Mouse (Mus musculus) embryonic facial prominence, embryonic 13.5 days (tissue): ENCODE measurements at regions not wholly inside any gene's neighbourhood (a gene's known extent, or its start where the extent isn't known, plus 50 kb on each side); places are given as distances from the start of the nearest gene placed in this dataset.

Experiments used
- ATAC-seq: fragments of 200-750 bp; cut with Nextera tagmentation; 2 replicates; pipeline ENCODE4 v1.8.0; 2017; ENCODE audit warnings: low read depth; ENCODE audit not compliant: insufficient number of reproducible peaks, insufficient read depth, low FRiP score, low TSS enrichment
- H3K27ac ChIP-seq: fragments of 300-500 bp; sonication (generic); 2 replicates; pipeline ENCODE4 v1.5.1; 2015; ENCODE audit warnings: moderate library complexity, mild to moderate bottlenecking, inconsistent platforms
- H3K27me3 ChIP-seq: fragments of 300-500 bp; sonication (generic); 2 replicates; pipeline ENCODE4 v1.6.1; 2015; ENCODE audit warnings: mild to moderate bottlenecking, inconsistent platforms
- H3K36me3 ChIP-seq: fragments of 300-500 bp; sonication (generic); 2 replicates; pipeline ENCODE4 v1.6.1; 2015; ENCODE audit warnings: mild to moderate bottlenecking, inconsistent platforms
- H3K4me1 ChIP-seq: fragments of 300-500 bp; sonication (generic); 2 replicates; pipeline ENCODE4 v1.6.1; 2015; ENCODE audit warnings: inconsistent platforms
- H3K4me2 ChIP-seq: fragments of 300-500 bp; sonication (generic); 2 replicates; pipeline ENCODE4 v1.6.1; 2015; ENCODE audit warnings: moderate library complexity, mild to moderate bottlenecking, inconsistent platforms
- H3K4me3 ChIP-seq: fragments of 300-500 bp; sonication (generic); 2 replicates; pipeline ENCODE4 v1.5.1; 2015; ENCODE audit warnings: mild to moderate bottlenecking, inconsistent platforms
- H3K9ac ChIP-seq: fragments of 300-500 bp; sonication (generic); 2 replicates; pipeline ENCODE4 v1.6.1; 2015; ENCODE audit warnings: mild to moderate bottlenecking, inconsistent platforms
- H3K9me3 ChIP-seq: fragments of 300-500 bp; sonication (generic); 2 replicates; pipeline ENCODE4 v1.6.1; 2016; ENCODE audit warnings: inconsistent platforms
- WGBS: fragments of 180-500 bp; shearing (Covaris S2); methylation state at CpG from one replicate; pipeline ENCODE4 v1.1.7; 2015; ENCODE audit warnings: mixed read lengths; 5-methylcytosine and 5-hydroxymethylcytosine counted together

GRCm38 (mm10) chr6:27029008-27029407 is 1106.0 kb downstream of the Grm8 start:
- Histone ChIP-seq H3K27me3 (no peaks in the 10 kb centered on the region), H3K4me1 (no peaks in the 10 kb centered on the region), H3K9ac (no peak overlapping the region), H3K4me3 (no peak overlapping the region), H3K36me3 (no peaks in the 10 kb centered on the region), H3K27ac (no peak overlapping the region), H3K9me3 (no peaks in the 10 kb centered on the region), H3K4me2 (no peak overlapping the region)
- WGBS, result 74% methylated on average over 2 of the region's 2 CpGs
- no peak for ATAC-seq

- Histone ChIP-seq H3K27ac (no peak overlapping the region), H3K4me1 (no peaks in the 10 kb centered on the region), H3K27me3 (no peaks in the 10 kb centered on the region), H3K9ac (no peak overlapping the region), H3K9me3 (no peaks in the 10 kb centered on the region), H3K4me2 (no peak overlapping the region), H3K4me3 (no peak overlapping the region), H3K36me3 (no peaks in the 10 kb centered on the region)
- no peak for ATAC-seq
- 66% methylated on average over 2 of the region's 2 CpGs for WGBS
Observed at GRCm38 (mm10) chr6:27028377-27028776, 1106.6 kb downstream of the Grm8 start.

GRCm38 (mm10) chr6:27021697-27022096 is 1113.3 kb downstream of the Grm8 start:
- Histone ChIP-seq H3K9ac (no peak overlapping the region), H3K36me3 (no peaks in the 10 kb centered on the region), H3K27ac (no peak overlapping the region), H3K27me3 (no peaks in the 10 kb centered on the region), H3K9me3 (no peaks in the 10 kb centered on the region), H3K4me2 (no peak overlapping the region), H3K4me1 (no peaks in the 10 kb centered on the region), H3K4me3 (no peak overlapping the region)
- no peak for ATAC-seq
- WGBS, result 68% methylated on average over 2 of the region's 2 CpGs

- Histone ChIP-seq H3K4me3 (no peak overlapping the region), H3K9ac (no peak overlapping the region), H3K36me3 (no peaks in the 10 kb centered on the region), H3K4me2 (no peak overlapping the region), H3K27ac (no peak overlapping the region), H3K9me3 (no peaks in the 10 kb centered on the region), H3K27me3 (no peaks in the 10 kb centered on the region), H3K4me1 (no peaks in the 10 kb centered on the region)
- 0 out of 2 replicates have a peak, but pooled peaks have one; percentile 48 for ATAC-seq
Observed at GRCm38 (mm10) chr6:27014475-27014874, 1120.5 kb downstream of the Grm8 start.

- 39% methylated on average over 3 of the region's 3 CpGs for WGBS
- no peak overlapping the region for H3K27ac ChIP-seq
- H3K4me1 ChIP-seq, result no peaks in the 10 kb centered on the region
- ATAC-seq, result no peak
- no peak overlapping the region for H3K4me2 ChIP-seq
- no peak overlapping the region for H3K4me3 ChIP-seq
- no peaks in the 10 kb centered on the region for H3K27me3 ChIP-seq
- H3K36me3 ChIP-seq, result no peaks in the 10 kb centered on the region
- no peaks in the 10 kb centered on the region for H3K9me3 ChIP-seq
- no peak overlapping the region for H3K9ac ChIP-seq
Observed at GRCm38 (mm10) chr6:26976613-26977012, 1158.4 kb downstream of the Grm8 start.

GRCm38 (mm10) chr6:26949166-26949565 is 1140.1 kb upstream of the Pot1a start:
- no peak for ATAC-seq
- no peak overlapping the region for H3K9ac ChIP-seq
- no peaks in the 10 kb centered on the region for H3K27me3 ChIP-seq
- no peak overlapping the region for H3K27ac ChIP-seq
- no peak overlapping the region for H3K4me2 ChIP-seq
- H3K36me3 ChIP-seq, result no peaks in the 10 kb centered on the region
- H3K4me1 ChIP-seq, result no peaks in the 10 kb centered on the region
- H3K9me3 ChIP-seq, result no peaks in the 10 kb centered on the region
- WGBS, result 0% methylated on average over 1 of the region's 1 CpGs
- H3K4me3 ChIP-seq, result no peak overlapping the region
